Mouse (Mus musculus) liver, embryonic 13.5 days (tissue): ENCODE measurements around the gene Krt15. TPM values are rescaled to one million over a fixed set of nuclear protein-coding genes. Genes with fewer than 3 reads are reported as not detected.

Source experiments
- ATAC-seq: fragments of 200-750 bp; cut with Nextera tagmentation; 2 replicates; pipeline ENCODE4 v1.8.0; 2017; ENCODE audit warnings: low read depth, mild to moderate bottlenecking, moderate number of reproducible peaks, moderate library complexity
- DNase-seq: peaks from one replicate; pipeline ENCODE4 v3.0.0; 2022
- H3K27ac ChIP-seq: fragments of 300-500 bp; sonication (generic); 2 replicates; pipeline ENCODE4 v1.5.1; 2015; ENCODE audit warnings: moderate library complexity, mild to moderate bottlenecking, inconsistent platforms
- H3K27me3 ChIP-seq: fragments of 300-500 bp; sonication (generic); 2 replicates; pipeline ENCODE4 v1.6.1; 2015; ENCODE audit warnings: mild to moderate bottlenecking, inconsistent platforms
- H3K36me3 ChIP-seq: fragments of 300-500 bp; sonication (generic); 2 replicates; pipeline ENCODE4 v1.6.1; 2015; ENCODE audit warnings: mild to moderate bottlenecking, inconsistent platforms
- H3K4me1 ChIP-seq: fragments of 300-500 bp; sonication (generic); replicated peaks from 2 replicates; pipeline ENCODE4 v1.6.1; 2015; ENCODE audit warnings: inconsistent platforms
- H3K4me2 ChIP-seq: fragments of 300-500 bp; sonication (generic); 2 replicates; pipeline ENCODE4 v1.6.1; 2015; ENCODE audit warnings: inconsistent platforms, mild to moderate bottlenecking, moderate library complexity
- H3K4me3 ChIP-seq: fragments of 300-500 bp; sonication (generic); replicated peaks from 2 replicates; pipeline ENCODE4 v1.5.1; 2015; ENCODE audit warnings: mild to moderate bottlenecking, inconsistent platforms
- H3K9ac ChIP-seq: fragments of 300-500 bp; sonication (generic); 2 replicates; pipeline ENCODE4 v1.6.1; 2015; ENCODE audit warnings: mild to moderate bottlenecking, inconsistent platforms
- H3K9me3 ChIP-seq: fragments of 300-500 bp; sonication (generic); replicated peaks from 2 replicates; pipeline ENCODE4 v1.6.1; 2016; ENCODE audit warnings: inconsistent platforms
- WGBS: fragments of 180-500 bp; shearing (Covaris S2); methylation state at CpG from one replicate; pipeline ENCODE4 v1.1.7; 2015; ENCODE audit not compliant: insufficient replicate concordance; 5-methylcytosine and 5-hydroxymethylcytosine counted together
- polyA plus RNA-seq: library from polyadenylated mRNA; unstranded; fragments of >200 nt; fragmentation: Nextera tagmentation; extraction: Ambion mirVana; gene quantifications from 2 replicates; pipeline ENCODE4 v1.2.1, GENCODE M21; 2015

Krt15 gene
- polyA plus RNA-seq, 1 experiment from 2014 or later = 1.5 TPM

DNA sequence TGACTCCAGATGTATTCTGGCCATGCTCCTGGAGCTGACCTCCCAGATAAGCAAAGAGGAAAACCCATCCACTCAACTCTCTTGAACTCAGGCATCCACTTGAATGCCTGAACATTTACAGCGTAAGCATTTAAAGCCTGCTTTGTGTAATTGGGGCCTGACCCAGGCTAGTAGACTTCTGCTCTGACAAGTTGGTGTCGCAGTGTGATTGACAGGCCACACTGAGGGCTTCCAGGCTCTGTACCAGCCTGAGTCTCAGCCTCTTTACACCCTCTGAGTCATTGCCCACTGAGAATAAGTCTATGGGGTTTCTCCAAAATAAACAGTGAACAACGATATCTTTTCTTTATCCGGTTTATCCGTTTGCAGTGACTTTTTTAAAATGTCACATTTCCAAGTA lies 15.4 kb downstream of the Krt15 start:
- DNase-seq (no peak), ATAC-seq (no peak)
- H3K27ac ChIP-seq = no peak overlapping the region
- H3K4me2 ChIP-seq = no peak overlapping the region
- H3K27me3 ChIP-seq = no peaks in the 10 kb centered on the region
- no peaks in the 10 kb centered on the region for H3K9me3 ChIP-seq
- H3K4me1 ChIP-seq = no peaks in the 10 kb centered on the region
- no peak overlapping the region for H3K4me3 ChIP-seq
- no peaks in the 10 kb centered on the region for H3K36me3 ChIP-seq
- no peak overlapping the region for H3K9ac ChIP-seq
- WGBS = 75% methylated on average over 5 of the region's 5 CpGs

DNA sequence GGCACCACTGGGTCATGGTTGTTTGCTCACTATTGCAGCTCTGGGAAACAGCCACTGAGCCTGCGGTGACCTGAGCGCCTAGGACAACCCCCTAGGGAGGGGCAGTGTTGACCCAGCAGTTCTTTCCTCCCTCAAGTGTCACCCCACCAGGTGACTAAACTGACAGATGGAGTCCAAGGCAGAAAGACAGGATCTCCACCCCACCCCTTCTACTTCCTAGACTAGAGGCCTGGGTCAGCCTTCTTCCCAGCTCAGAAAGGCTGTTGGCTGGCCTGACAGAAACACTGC lies 22.0 kb downstream of the Krt15 start:
- Histone ChIP-seq H3K27me3 (no peaks in the 10 kb centered on the region), H3K4me2 (no peak overlapping the region), H3K9ac (no peak overlapping the region), H3K4me1 (no peaks in the 10 kb centered on the region), H3K4me3 (no peak overlapping the region), H3K36me3 (no peaks in the 10 kb centered on the region), H3K27ac (no peak overlapping the region), H3K9me3 (no peaks in the 10 kb centered on the region)
- ATAC-seq (no peak), DNase-seq (no peak)
- 68% methylated on average over 2 of the region's 2 CpGs for WGBS

DNA sequence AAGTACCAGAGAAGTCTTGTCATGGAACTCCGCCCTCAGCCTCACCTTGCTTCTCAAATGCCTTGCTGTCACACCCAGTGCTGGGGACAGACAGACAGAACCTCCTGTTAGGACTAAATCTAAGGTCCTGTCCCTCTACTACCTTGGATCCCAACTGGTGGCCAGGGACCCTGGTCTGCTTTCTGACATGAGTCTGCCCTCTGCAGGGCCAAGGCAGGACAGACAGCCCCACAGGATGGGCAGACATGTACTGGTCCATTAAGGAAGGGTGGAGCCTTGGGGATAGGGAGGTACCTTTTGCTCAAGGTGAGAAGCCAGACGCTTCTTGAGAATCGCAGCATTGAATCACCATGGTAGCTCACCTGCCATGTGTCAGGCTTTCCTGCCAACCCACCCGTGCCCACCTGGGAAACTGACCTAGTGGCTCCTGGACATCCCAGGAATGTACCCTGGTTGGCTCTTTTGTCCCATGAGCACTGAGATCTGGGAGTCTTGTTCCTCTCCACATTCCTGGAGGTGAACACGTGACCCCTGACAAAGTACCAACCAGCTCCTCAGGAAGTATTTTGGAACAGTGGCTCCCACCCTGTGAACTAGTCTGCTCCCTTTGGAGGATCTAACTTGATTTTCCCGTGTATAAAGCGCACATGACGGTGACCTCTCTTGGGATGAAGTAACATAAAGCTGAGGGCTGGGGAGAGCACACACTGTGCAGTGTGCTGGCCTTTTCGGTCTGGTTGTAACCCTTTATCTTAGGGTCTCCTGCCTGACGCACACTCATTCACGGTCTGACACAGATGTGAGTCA lies 22.6 kb downstream of the Krt15 start:
- Histone ChIP-seq H3K9me3 (no peaks in the 10 kb centered on the region), H3K36me3 (no peaks in the 10 kb centered on the region), H3K27me3 (no peaks in the 10 kb centered on the region), H3K27ac (no peak overlapping the region), H3K4me3 (no peak overlapping the region), H3K4me1 (no peaks in the 10 kb centered on the region), H3K4me2 (no peak overlapping the region), H3K9ac (no peak overlapping the region)
- WGBS = 64% methylated on average over 11 of the region's 11 CpGs
- DNase-seq (no peak), ATAC-seq (no peak)

GRCm38 (mm10) chr11:100105576-100106122 lies 30.1 kb downstream of the Krt15 start, which contains the start of gene Krt36:
Gene Krt36, minus strand, starts transcription at chr11:100105626.
- Histone ChIP-seq H3K36me3 (no peaks in the 10 kb centered on the region), H3K27ac (no peak within 1 kb of the TSS), H3K4me2 (no peak within 1 kb of the TSS), H3K9me3 (no peaks in the 10 kb centered on the region), H3K4me3 (no peak within 1 kb of the TSS), H3K4me1 (no peaks in the 10 kb centered on the region), H3K27me3 (no peaks in the 10 kb centered on the region), H3K9ac (no peak within 1 kb of the TSS)
- no peak for ATAC-seq
- WGBS = 63% methylated on average over 6 of the region's 6 CpGs
- no peak for DNase-seq

DNA sequence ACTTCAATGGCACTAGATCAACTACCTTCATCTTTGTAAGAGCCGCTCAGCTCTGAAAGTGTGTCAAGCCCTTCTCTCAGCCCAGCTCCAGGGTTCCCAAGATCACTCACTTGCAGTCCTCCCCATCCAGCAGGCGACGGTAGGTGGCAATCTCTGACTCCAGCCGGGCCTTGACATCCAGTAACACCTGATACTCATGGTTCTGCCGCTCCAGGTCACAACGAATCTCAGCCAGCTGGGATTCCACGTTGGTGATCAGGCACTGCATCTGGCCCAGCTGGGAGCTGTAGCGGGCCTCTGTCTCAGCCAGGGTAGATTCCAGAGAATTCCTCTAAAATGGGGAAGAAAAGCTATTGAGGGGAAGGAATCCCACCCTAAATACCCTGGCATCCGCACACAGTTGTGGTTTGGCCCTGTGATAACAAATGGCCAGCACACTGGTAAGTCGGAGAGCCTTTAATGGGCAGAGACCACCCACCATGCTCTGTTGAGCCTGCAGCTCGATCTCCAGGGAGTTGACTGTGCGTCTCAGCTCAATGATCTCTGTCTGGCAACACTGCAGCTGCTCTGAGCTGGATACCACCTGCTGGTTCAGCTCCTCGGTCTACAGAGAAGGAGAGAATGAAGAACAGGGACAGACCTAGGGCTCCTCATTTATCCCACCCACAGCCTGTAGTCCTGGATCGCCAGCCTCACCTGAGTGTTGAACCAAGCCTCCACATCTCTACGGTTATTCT lies 32.9 kb downstream of the Krt15 start:
- 61% methylated on average over 15 of the region's 15 CpGs for WGBS
- Histone ChIP-seq H3K9ac (no peak overlapping the region), H3K4me2 (no peak overlapping the region), H3K27me3 (no peaks in the 10 kb centered on the region), H3K27ac (no peak overlapping the region), H3K4me1 (no peaks in the 10 kb centered on the region), H3K9me3 (no peaks in the 10 kb centered on the region), H3K36me3 (no peaks in the 10 kb centered on the region), H3K4me3 (no peak overlapping the region)
- no peak for ATAC-seq
- no peak for DNase-seq

GRCm38 (mm10) chr11:100100391-100100790 lies 35.3 kb downstream of the Krt15 start:
- WGBS = 66% methylated on average over 4 of the region's 4 CpGs
- no peak for ATAC-seq

DNA sequence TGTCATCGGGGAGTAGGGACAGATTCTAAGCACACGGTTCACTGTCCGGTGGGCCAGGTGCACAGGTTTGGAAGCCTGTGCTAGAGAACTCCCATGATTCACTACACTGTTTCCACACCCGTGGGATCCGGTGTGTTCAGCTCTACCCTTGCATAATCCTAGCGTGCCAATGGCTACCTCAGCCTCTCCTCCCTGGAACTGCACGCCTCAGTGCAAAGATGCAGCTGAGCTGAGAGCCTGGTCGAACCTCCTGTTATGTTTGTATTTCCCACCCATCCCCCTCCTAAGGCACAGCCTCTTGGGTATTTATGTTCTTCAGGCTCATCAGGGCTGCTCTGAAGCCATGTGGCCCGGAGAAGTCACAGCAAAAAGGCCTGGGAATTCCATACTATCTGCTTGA lies 37.9 kb downstream of the Krt15 start:
- ATAC-seq (no peak), DNase-seq (no peak)
- 70% methylated on average over 9 of the region's 9 CpGs for WGBS

More at GRCm38 (mm10) chr11:100100391-100100790, 35.3 kb downstream of the Krt15 start:
- H3K9ac ChIP-seq = no peak overlapping the region
- H3K27me3 ChIP-seq = no peaks in the 10 kb centered on the region
- H3K9me3 ChIP-seq = no peaks in the 10 kb centered on the region
- H3K4me1 ChIP-seq = no peaks in the 10 kb centered on the region
- no peak overlapping the region for H3K4me2 ChIP-seq
- no peak overlapping the region for H3K27ac ChIP-seq
- H3K4me3 ChIP-seq = no peak overlapping the region
- no peak for DNase-seq
- H3K36me3 ChIP-seq = no peaks in the 10 kb centered on the region

GRCm38 (mm10) chr11:100096141-100096540 lies 39.6 kb downstream of the Krt15 start, which contains the start of gene Krt35:
Gene Krt35, minus strand, starts transcription at chr11:100096241.
- Histone ChIP-seq H3K4me3 (no peak within 1 kb of the TSS), H3K4me1 (no peaks in the 10 kb centered on the region), H3K9me3 (no peaks in the 10 kb centered on the region), H3K27ac (no peak within 1 kb of the TSS), H3K27me3 (no peaks in the 10 kb centered on the region), H3K36me3 (no peaks in the 10 kb centered on the region), H3K4me2 (no peak within 1 kb of the TSS), H3K9ac (no peak within 1 kb of the TSS)
- ATAC-seq = no peak
- 78% methylated on average over 9 of the region's 9 CpGs for WGBS
- no peak for DNase-seq

More for the DNA sequence above, 37.9 kb downstream of the Krt15 start:
- no peaks in the 10 kb centered on the region for H3K27me3 ChIP-seq
- H3K36me3 ChIP-seq = no peaks in the 10 kb centered on the region
- no peak overlapping the region for H3K27ac ChIP-seq
- no peaks in the 10 kb centered on the region for H3K4me1 ChIP-seq
- H3K4me2 ChIP-seq = no peak overlapping the region
- H3K4me3 ChIP-seq = no peak overlapping the region
- H3K9me3 ChIP-seq = no peaks in the 10 kb centered on the region
- H3K9ac ChIP-seq = no peak overlapping the region

- Histone ChIP-seq H3K27me3 (no peaks in the 10 kb centered on the region), H3K4me1 (no peaks in the 10 kb centered on the region), H3K36me3 (no peaks in the 10 kb centered on the region), H3K9me3 (no peaks in the 10 kb centered on the region), H3K4me2 (no peak overlapping the region), H3K4me3 (no peak overlapping the region), H3K9ac (no peak overlapping the region), H3K27ac (no peak overlapping the region)
- ATAC-seq = no peak
- no peak for DNase-seq
- WGBS = 41% methylated on average over 7 of the region's 7 CpGs
These were observed 47.2 kb downstream of the Krt15 start for GRCm38 (mm10) chr11:100088378-100089025.

DNA sequence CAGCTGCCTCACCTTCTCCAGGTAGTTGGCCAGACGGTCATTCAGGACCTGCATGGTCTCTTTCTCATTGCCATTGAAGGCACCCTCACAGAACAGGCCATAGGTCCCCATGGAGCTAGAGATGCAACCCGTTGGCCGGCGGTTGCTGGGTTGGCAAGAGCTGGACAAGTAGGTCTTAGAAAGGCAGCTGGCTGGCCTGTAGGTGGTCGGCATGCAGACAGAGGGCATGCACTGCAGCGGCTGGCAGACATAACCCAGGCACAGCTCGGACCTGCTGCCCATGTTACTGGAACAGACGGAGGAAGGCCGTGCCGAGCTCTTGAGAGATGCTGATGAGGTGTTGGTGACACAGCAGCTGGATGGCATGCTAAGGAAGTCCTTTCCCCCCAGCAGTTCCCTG lies 47.9 kb downstream of the Krt15 start, which contains the start of gene Krt32:
Krt32 (minus strand) TSS at position 366 of the 400 bp plus-strand sequence.
- no peaks in the 10 kb centered on the region for H3K9me3 ChIP-seq
- H3K4me3 ChIP-seq = no peak within 1 kb of the TSS
- no peak within 1 kb of the TSS for H3K4me2 ChIP-seq
- 78% methylated on average over 10 of the region's 10 CpGs for WGBS
- H3K27ac ChIP-seq = no peak within 1 kb of the TSS
- DNase-seq = no peak
- H3K9ac ChIP-seq = no peak within 1 kb of the TSS
- ATAC-seq = no peak
- H3K36me3 ChIP-seq = no peaks in the 10 kb centered on the region
- no peaks in the 10 kb centered on the region for H3K27me3 ChIP-seq
- no peaks in the 10 kb centered on the region for H3K4me1 ChIP-seq
